Mouse (Mus musculus): ENCODE measurements around the gene Gm21746. TPM values are rescaled to one million over a fixed set of nuclear protein-coding genes. Genes with fewer than 3 reads are reported as not detected.
"Not testable (repeated sequence)": the region's sequence is repeated elsewhere in the genome, so short reads cannot be mapped to it uniquely, and the experiment has no call there.

Gene Gm21746
- not detected for total RNA-seq (2021)
- long read RNA-seq, experiment 1, result 0 reads
- long read RNA-seq, experiment 2, result 0 reads

GRCm38 (mm10) chrY:6237895-6238294, at the start of gene Gm21746:
Gm21746 (minus strand) TSS chrY:6237995.
- DNase-seq, result not testable (repeated sequence)

- not testable (repeated sequence) for DNase-seq
Observed at GRCm38 (mm10) chrY:6266798-6267197, 29.0 kb upstream of the Gm21746 start, which contains the start of gene Gm20873. Gm20873 (plus strand) TSS chrY:6267098.

Other genes starting within 250 kb of the Gm21746 start
- not detected for gene Gm20873, start 29.1 kb upstream of the Gm21746 start, total RNA-seq (2021)